Mouse (Mus musculus) brain, embryonic 14.5 days (tissue): ENCODE results near the gene Tmem179. TPM values are rescaled to one million over a fixed set of nuclear protein-coding genes. Genes with fewer than 3 reads are reported as not detected.
A peak's percentile ranks its signal among the peaks of the same experiment; 100 is the strongest.

Source experiments
- DNase-seq: peaks from one replicate; pipeline ENCODE4 v3.0.0-alpha.2; 2011; ENCODE audit warnings: low read depth
- CTCF ChIP-seq: fragments of 200-500 bp; IDR thresholded peaks from 2 replicates; pipeline ENCODE4 v1.5.1; 2012; ENCODE audit warnings: inconsistent platforms, mild to moderate bottlenecking, moderate library complexity, borderline replicate concordance; ENCODE audit not compliant: insufficient read depth, insufficient read length; ENCODE audit errors: extremely low read depth
- POLR2A ChIP-seq: fragments of 200-500 bp; IDR thresholded peaks from 2 replicates; pipeline ENCODE4 v1.6.1; 2012; ENCODE audit warnings: mild to moderate bottlenecking, inconsistent platforms, borderline replicate concordance; ENCODE audit not compliant: poor library complexity, insufficient read depth, insufficient read length, severe bottlenecking; ENCODE audit errors: extremely low read depth
- polyA plus RNA-seq: library from polyadenylated mRNA; depleted of rRNA; stranded (reverse); fragments of >200 nt; gene quantifications from 2 replicates; pipeline ENCODE4 v1.2.3, GENCODE M21; 2012

Gene Tmem179
- polyA plus RNA-seq, 1 experiment, result 56.0 TPM

DNA sequence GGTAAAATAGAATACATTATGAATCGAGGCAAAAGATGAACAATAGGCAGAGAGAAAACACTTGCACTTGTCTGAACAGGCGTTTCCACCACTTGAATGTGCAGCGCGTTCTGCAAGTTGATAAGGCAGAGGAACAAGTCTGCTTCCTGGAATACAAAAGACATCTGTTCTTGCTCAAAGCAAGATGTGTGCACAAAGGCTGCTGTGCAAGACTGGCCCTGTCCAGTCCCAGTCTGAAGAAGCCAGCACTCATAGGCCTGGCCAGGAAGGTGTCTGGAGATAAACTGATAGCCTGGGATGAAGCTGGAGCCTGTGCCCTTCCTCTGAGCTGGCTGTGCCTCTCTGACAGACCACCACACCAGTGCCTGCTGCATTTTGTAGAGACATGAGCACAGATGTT lies 1.6 kb upstream of the Tmem179 start:
- TF ChIP-seq CTCF (no peak), POLR2A (no peak)
- peak; percentile 49 for DNase-seq

DNA sequence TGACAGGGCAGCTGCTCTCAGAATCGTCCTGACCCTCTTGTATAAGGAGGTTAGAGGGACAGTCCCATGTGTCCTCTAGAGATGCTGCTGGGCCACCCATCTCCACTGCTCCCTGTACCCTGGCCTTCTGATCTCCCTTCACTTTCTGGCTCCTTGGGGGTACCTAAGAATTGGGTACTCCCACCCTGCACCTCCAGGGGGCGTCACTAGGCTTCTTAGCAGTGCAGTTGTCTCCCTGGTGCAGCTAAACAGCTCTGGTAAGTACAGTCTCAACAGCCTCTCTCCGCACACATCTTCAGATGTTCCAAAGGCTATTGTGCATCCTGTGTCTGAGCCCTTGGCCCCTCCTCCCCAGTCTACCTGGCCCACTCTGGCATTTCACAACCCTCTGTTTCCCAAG lies 1.6 kb downstream of the Tmem179 start:
- peak; percentile 10; the same call in 1 of the 2 replicates for TF ChIP-seq CTCF
- TF ChIP-seq POLR2A, result no peak
- no peak for DNase-seq

DNA sequence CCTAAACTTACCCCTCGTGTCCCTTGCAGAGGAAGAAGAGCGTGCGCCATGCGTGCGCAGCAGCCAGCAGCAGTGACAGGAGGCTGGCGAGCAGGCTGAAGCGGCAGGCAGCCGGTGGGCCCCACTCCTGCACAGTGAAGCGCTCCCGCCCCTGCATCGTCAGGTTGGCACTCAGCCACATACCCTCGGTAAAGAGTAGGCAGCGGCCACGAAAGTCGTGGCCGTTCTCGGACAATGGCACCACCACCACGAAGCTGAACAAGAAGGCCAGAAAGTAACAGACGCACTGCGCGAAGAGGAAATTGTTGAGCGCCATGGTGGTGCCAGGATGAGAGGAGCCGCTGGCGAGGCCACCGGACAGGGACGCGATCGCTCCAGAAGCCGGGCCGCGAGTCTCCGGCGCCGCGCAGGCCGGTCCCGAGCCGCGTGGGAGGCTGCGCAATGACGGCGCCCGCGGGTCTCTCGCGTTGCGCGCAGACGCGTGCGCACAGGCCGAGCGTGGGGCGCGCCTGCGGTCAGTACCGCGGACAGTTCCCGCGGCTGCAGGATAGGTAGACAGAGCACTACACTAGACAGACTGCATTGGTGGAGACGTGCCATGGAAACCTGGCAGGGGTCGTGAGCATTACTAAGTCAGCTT lies 5.7 kb downstream of the Tmem179 start:
- peak; percentile 79 for DNase-seq
- TF ChIP-seq POLR2A (peak; percentile 37; the same call in 1 of the 2 replicates), CTCF (no peak)

DNA sequence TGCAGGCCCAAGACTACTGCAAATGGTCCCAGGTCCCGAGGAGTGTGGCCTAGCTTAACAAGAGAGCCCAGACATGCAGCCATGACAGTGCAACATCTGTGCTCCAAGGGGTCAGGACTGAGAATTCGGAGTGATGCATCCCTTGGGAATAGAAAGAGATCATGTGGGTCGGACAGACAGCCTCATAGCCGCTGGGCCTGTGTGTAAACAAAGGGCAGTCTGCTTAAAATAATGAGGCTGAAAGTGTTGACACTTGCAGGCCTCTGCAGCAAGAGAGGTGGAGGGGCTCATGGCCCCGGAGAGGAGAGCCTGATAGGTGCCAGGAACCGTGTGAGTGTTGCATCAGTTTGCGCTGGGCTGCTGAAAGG lies 6.2 kb downstream of the Tmem179 start:
- no peak for TF ChIP-seq POLR2A
- TF ChIP-seq CTCF, result no peak
- no peak for DNase-seq

DNA sequence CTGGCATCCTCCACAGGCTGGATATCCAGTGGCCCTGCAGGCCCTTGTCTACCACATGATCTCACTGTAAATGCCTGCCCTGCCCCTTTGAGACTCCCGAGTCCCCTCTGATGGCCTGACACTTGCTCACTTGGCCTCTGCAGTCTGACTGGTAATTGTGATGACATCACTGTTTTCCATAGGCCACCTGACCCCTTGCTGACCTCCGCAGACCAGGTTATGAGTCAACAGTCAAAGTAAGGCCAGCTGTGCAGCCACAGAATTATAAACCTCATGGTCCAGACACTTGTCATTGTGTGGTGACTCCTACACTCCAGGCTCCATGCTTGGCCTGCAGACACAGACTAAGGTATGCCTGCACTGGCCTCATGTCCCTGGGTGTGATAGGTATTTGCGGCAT lies 8.6 kb downstream of the Tmem179 start:
- no peak for TF ChIP-seq CTCF
- TF ChIP-seq POLR2A, result no peak
- no peak for DNase-seq

DNA sequence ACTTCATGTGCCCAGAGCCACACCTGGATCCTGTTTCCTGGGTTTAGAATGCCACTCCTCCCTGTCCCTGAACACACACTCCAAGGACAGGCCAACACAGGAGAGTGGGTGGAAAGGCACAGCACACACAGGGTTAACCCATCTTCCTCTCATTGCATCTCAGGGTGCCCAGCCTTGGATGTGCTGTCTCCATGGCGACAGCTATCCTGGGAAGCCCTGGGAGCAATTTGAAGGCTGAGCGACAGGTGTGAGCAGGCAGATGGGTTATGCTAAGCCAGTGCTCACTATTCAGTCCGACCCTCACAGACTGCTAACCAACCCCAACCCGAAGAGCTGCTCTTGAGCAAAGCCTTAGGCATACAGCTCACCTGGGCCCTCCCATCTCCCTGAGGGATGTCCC lies 9.3 kb downstream of the Tmem179 start:
- DNase-seq, result peak; percentile 93
- TF ChIP-seq POLR2A, result no peak
- TF ChIP-seq CTCF, result no peak

DNA sequence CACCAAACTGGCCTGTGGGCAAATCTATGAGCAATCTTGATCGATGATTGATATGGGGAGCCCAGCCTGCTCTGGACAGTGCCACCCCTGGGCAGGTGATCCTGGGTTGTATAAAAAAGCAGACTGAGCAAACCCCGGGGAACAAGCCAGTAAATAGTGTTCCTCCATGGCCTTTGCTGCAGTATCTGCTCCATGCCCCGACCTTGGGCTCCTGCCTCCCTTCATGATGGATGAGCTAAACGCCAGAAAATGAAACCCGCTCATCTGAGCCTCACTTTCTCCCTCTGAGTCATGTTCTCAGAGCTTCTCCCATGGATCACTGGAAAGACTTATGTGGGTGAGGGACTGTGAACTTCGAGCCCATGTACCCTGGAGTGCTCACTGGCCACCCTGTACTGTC lies 10.3 kb downstream of the Tmem179 start:
- no peak for DNase-seq
- no peak for TF ChIP-seq POLR2A
- no peak for TF ChIP-seq CTCF

DNA sequence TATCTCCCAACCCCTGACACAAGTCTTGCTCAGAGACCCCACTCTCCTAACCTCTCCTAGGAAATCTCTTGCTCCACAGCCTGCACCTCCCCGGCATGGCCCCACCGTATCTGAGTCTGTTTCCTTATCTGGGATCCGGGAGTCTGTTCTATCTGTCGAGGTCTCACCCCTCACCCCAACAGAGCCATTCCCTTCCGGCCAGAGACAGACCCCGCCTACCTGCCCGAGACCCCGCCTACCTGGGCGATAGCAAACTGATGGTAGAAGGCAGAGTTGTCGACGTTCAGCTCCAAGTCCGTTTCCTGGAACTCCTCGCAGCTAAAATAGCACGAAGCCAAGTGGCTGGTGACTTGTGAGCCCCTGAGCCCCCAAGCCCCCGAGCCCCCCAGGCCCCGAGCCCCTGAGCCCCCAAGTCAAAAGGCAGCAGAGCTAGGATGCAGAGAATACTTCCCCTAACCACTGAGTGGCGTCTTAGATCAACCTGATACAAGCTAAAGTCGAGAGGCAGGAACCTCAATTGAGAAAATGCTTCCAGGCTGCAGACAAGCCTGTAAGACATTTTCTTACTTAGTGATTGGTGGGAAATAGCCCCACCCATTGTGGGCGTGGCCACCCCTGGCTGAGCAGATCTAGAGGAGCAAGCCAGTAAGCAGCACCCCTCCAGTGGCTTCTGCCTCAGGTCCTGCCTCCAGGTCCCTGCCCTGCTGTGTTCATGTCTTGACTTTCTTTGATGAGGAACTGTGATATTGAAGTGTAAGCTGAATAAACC lies 13.4 kb downstream of the Tmem179 start:
- no peak for TF ChIP-seq POLR2A
- no peak for TF ChIP-seq CTCF
- no peak for DNase-seq

DNA sequence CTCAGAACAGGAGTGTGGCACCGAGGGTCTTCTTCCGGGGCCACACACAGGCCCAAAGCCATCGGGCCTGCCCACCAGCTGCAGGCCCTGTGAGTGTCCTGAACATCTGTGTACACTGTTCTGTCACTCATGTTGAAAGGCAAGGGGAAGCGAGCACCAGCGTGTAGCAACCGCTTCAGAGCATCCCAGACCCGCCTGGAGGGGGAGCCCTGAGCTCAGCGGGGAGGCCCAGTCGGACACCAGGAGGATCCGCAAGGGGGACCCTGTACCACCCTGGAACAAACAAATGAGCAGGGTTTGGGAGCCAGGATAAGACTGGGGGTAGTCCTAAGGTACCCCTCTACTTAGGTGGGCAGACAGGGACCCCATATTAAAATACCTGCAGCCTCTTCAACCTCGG lies 17.9 kb downstream of the Tmem179 start:
- TF ChIP-seq CTCF (peak; percentile 43; the same call in 1 of the 2 replicates), POLR2A (no peak)
- peak; percentile 48 for DNase-seq

DNA sequence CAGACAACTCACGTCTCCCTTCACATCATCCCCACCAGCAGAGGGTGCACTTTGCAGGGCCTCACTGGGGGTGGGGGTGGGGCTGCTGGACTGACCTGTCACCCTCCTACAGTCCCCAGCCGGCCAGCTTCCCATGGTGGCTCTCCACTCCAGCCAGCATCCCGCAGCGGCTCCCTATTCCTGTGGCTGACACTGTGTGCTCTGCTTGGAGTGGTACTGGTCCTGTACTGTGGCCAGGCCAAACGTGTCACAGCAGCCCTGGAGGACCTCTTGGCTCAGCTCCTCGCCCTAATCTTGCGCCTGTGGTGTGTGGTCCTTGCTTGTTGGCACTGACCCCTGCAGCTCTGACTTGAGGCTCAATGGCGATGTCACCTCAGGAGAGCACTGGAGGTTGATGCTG lies 18.8 kb downstream of the Tmem179 start:
- TF ChIP-seq CTCF (no peak), POLR2A (no peak)
- no peak for DNase-seq

DNA sequence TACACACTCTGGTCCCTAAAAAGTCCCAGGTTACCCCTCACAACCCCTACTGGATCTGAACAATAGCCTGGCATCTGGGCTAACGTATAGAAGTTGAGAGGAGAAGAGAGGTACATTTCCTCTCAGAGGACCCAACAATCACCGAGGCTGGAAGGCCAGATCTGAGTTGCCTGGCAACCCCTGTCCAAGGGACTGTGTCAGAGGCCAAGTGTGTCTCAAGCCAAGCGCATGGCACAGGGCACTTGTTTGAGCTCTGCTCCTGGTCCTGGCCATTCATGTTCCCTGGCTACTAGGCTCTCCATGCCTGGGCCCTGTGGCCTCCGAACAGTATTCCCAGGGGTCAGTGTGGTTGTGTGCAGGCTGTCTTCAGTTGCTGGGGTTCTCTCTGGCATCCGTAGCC lies 20.4 kb downstream of the Tmem179 start:
- no peak for DNase-seq
- no peak for TF ChIP-seq POLR2A
- no peak for TF ChIP-seq CTCF
